Mouse (Mus musculus) limb, embryonic 11.5 days (tissue): Measurements from ENCODE around the gene Ets1. TPM values are rescaled to one million over a fixed set of nuclear protein-coding genes. Genes with fewer than 3 reads are reported as not detected.

ENCODE experiments used
- ATAC-seq: fragments of 200-750 bp; cut with Nextera tagmentation; 2 replicates; pipeline ENCODE4 v1.8.0; 2017; ENCODE audit warnings: low read depth; ENCODE audit not compliant: insufficient number of reproducible peaks, low FRiP score, low TSS enrichment
- DNase-seq: peaks from one replicate; pipeline ENCODE4 v3.0.0-alpha.2; 2015; ENCODE audit warnings: low spot score
- H3K27ac ChIP-seq: fragments of 300-500 bp; sonication (generic); replicated peaks from 2 replicates; pipeline ENCODE4 v1.5.1; 2014; ENCODE audit warnings: low read depth, mild to moderate bottlenecking, low read length
- H3K27me3 ChIP-seq: fragments of 300-500 bp; sonication (generic); 2 replicates; pipeline ENCODE4 v1.6.1; 2014; ENCODE audit warnings: mild to moderate bottlenecking, low read length, mixed read lengths; ENCODE audit not compliant: control insufficient read depth, insufficient read depth
- H3K36me3 ChIP-seq: fragments of 300-500 bp; sonication (generic); 2 replicates; pipeline ENCODE4 v1.6.1; 2014; ENCODE audit warnings: mild to moderate bottlenecking, low read length, moderate library complexity, mixed read lengths; ENCODE audit not compliant: control insufficient read depth, insufficient read depth
- H3K4me1 ChIP-seq: fragments of 300-500 bp; sonication (generic); 2 replicates; pipeline ENCODE4 v1.6.1; 2014; ENCODE audit warnings: low read length, mixed read lengths; ENCODE audit not compliant: control insufficient read depth, insufficient read depth
- H3K4me2 ChIP-seq: fragments of 300-500 bp; sonication (generic); 2 replicates; pipeline ENCODE4 v1.6.1; 2014; ENCODE audit warnings: low read depth, mild to moderate bottlenecking, moderate library complexity; ENCODE audit not compliant: severe bottlenecking
- H3K4me3 ChIP-seq: fragments of 300-500 bp; sonication (generic); 2 replicates; pipeline ENCODE4 v1.5.1; 2014; ENCODE audit warnings: low read depth, low read length
- H3K9ac ChIP-seq: fragments of 300-500 bp; sonication (generic); 2 replicates; pipeline ENCODE4 v1.6.1; 2014; ENCODE audit warnings: mild to moderate bottlenecking, low read length
- H3K9me3 ChIP-seq: fragments of 300-500 bp; sonication (generic); 2 replicates; pipeline ENCODE4 v1.6.1; 2016; ENCODE audit warnings: low read length; ENCODE audit not compliant: control insufficient read depth
- WGBS: fragments of 180-500 bp; shearing (Covaris S2); extraction: QIAGEN DNeasy Blood & Tissue Kit; methylation state at CpG from one replicate; pipeline ENCODE4 v1.1.7; 2014; 5-methylcytosine and 5-hydroxymethylcytosine counted together
- polyA plus RNA-seq: library from polyadenylated mRNA; unstranded; fragments of >200 nt; fragmentation: Nextera tagmentation; extraction: Ambion mirVana; gene quantifications from 2 replicates; pipeline ENCODE4 v1.2.1, GENCODE M21; 2014

The Ets1 gene
- polyA plus RNA-seq, 1 experiment from 2014 or later: 34.0 TPM

DNA sequence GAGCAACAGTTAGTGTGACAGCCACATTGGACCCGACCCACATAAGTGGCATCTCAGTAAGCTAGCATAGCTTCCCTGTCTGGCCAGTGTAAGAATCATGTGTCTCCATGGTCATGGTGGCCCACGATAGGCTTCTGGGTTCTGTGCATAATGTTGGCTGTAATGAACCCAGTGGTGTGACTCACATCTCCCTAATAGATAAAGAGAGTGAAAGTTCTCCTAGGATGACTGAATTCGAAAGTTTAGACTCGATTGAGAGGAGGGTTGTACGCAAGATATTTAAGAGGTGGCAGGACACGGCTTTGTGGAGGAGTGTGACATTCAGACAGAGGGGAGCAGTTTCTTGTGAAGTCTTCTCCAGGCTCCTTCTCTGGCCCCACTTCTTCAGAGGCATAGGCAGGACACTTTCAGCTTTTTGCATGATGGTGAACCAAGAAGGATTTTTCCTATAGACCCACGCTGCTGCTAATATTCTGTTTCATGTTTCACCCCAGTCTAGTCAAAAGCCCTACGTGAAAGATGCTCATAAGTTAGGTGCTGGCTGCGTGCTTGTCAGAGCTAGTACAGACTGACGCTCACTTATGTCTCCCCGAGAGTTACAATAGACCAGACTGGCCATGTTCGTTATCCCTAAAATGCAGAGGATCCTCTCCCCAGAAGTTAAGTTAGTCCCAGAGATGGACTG lies 109.2 kb downstream of the Ets1 start:
- 88% methylated on average over 12 of the region's 12 CpGs for WGBS
- ATAC-seq (no peak), DNase-seq (no peak)
- H3K9ac ChIP-seq: no peak overlapping the region
- H3K27ac ChIP-seq: no peak overlapping the region
- H3K36me3 ChIP-seq: no peaks in the 10 kb centered on the region
- no peaks in the 10 kb centered on the region; the same call in 1 of the 2 replicates for H3K4me1 ChIP-seq
- no peaks in the 10 kb centered on the region for H3K9me3 ChIP-seq
- H3K27me3 ChIP-seq: no peaks in the 10 kb centered on the region
- no peak overlapping the region for H3K4me2 ChIP-seq
- no peak overlapping the region for H3K4me3 ChIP-seq

DNA sequence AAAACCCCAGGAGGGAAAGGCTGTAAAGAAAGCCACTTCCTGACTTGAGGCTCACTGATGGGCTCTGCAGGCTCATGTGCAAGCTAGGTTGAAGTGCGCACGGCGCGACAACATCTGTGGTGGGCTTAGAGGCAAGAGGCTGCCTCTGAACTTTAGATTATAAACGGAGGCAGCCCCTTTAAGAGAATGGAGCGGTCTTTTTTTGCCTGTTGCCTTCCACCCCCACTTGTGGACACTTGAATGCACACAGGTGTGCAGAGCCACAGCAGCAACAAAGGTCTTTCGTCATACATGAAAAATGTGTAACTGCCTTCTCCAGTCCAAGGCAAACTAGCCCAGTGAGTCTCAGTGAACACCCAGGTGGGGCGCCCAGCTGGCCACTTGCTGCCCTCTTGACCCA lies 110.0 kb downstream of the Ets1 start:
- ATAC-seq (no peak), DNase-seq (peak; percentile 45)
- Histone ChIP-seq H3K4me2 (no peak overlapping the region), H3K27me3 (no peaks in the 10 kb centered on the region), H3K4me3 (no peak overlapping the region), H3K27ac (0 out of 2 replicates have a peak overlapping the region, but pooled peaks have one; percentile 42), H3K9ac (no peak overlapping the region), H3K36me3 (no peaks in the 10 kb centered on the region), H3K9me3 (no peaks in the 10 kb centered on the region), H3K4me1 (no peaks in the 10 kb centered on the region; the same call in 1 of the 2 replicates)
- WGBS: 60% methylated on average over 8 of the region's 8 CpGs

DNA sequence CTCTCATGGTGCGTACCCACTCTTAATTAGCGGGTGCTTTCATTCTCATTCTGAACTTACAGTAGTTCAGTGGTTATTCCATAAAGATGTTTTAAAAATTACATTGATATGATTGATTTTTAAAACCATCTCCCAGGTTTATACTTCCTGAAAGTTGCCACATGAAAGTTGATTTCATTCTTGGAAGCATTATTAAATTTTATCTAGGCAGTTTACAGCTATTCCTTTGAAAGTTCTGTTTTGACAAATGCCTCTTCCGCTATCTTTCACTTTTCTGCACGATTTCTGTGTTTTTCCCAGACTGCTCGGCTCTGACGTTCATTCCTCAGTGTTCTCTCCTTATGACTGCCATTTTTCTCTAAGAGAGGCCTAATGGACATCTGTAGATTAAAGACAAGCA lies 110.6 kb downstream of the Ets1 start:
- H3K27ac ChIP-seq: no peak overlapping the region
- no peak overlapping the region for H3K4me2 ChIP-seq
- no peaks in the 10 kb centered on the region for H3K36me3 ChIP-seq
- H3K9ac ChIP-seq: no peak overlapping the region
- no peaks in the 10 kb centered on the region for H3K27me3 ChIP-seq
- no peak for DNase-seq
- H3K9me3 ChIP-seq: no peaks in the 10 kb centered on the region
- H3K4me3 ChIP-seq: no peak overlapping the region
- no peak for ATAC-seq
- no peaks in the 10 kb centered on the region; the same call in 1 of the 2 replicates for H3K4me1 ChIP-seq
- 86% methylated on average over 6 of the region's 6 CpGs for WGBS

DNA sequence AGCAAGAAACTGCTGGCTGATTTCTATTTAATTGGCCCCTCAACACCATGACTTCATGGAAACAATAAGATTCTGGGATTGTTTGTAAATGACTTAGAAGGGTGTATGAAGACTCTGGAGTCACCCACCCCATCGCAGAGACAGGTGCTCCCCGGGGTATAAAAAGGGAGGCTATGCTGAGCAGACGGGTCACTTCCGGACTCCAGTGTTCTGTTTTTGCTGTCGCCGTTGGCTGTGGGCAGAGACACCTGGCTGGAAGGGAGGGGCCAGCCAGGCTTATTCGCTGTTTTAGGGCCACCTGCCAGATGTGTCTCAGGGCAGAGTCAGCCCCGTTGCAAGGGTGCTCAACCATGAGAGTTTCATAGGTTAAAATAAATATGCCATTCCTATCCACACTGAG lies 111.6 kb downstream of the Ets1 start:
- Histone ChIP-seq H3K9me3 (no peaks in the 10 kb centered on the region), H3K27ac (no peak overlapping the region), H3K4me3 (no peak overlapping the region), H3K36me3 (no peaks in the 10 kb centered on the region), H3K27me3 (no peaks in the 10 kb centered on the region), H3K9ac (no peak overlapping the region), H3K4me2 (no peak overlapping the region), H3K4me1 (no peaks in the 10 kb centered on the region; the same call in 1 of the 2 replicates)
- no peak for DNase-seq
- WGBS: 89% methylated on average over 8 of the region's 8 CpGs
- ATAC-seq: no peak

DNA sequence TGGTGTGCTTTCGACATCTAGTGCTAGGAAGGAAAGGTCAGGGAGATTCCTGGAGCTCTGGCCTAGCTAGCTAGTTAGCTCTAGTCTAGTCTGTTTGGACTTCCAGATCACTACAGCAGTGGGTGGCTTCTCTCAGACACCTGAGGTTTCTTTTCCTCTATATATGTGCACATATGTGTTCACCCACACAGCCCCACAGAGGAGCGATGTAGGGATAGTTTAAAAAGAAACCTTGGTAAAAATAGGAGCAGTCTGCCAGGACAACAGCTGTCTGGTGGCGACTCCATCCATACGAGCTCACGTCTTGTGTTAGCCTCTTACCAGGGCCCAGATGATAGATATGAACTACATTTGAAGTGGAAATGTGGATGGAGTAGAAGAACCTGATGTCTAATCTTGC lies 112.5 kb downstream of the Ets1 start:
- no peaks in the 10 kb centered on the region for H3K27me3 ChIP-seq
- H3K9me3 ChIP-seq: no peaks in the 10 kb centered on the region
- H3K4me1 ChIP-seq: no peaks in the 10 kb centered on the region; the same call in 1 of the 2 replicates
- H3K4me2 ChIP-seq: no peak overlapping the region
- no peak overlapping the region for H3K27ac ChIP-seq
- no peak overlapping the region for H3K9ac ChIP-seq
- WGBS: 95% methylated on average over 5 of the region's 5 CpGs
- peaks cover 3% of the 10 kb centered on the region; the same call in 1 of the 2 replicates for H3K36me3 ChIP-seq
- ATAC-seq (no peak), DNase-seq (no peak)
- no peak overlapping the region for H3K4me3 ChIP-seq

DNA sequence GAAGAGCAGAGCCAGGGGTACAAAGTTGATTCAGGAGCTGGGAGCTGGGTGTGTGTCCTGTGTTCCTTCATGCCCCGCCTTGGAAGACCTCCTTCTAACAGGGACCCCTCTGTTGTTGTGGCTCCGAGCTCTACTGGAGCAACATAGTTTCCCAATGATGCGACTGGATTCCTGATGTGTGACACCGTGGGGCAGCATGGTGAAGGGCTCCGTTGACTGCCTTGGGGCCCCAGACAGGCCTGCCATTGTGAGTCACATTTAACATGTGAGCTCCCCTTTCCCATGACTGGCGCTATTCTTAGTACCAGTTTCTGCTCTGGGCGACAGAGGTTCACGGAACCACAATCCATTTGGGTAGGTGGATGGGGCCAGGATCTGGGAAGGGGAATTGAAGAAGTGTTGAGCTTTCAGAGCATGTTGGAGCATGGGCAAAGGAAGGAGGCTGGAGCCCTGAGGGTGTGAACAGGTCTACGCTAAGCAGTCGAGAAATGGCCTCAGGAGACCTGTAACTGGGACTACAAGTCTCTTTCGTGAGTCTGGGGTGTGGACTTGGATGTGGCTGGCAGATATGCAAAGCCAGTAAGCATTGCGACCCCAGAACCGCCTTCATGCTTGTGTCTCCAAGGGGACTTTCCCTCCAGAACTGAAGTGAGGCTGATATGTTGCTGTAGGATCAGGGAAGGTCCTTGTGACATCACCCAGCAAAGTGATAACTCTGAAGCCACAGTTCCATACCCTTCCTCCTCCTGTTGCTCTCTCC lies 113.9 kb downstream of the Ets1 start:
- DNase-seq: no peak
- H3K4me1 ChIP-seq: no peaks in the 10 kb centered on the region; the same call in 1 of the 2 replicates
- H3K4me3 ChIP-seq: no peak overlapping the region
- peaks cover 5% of the 10 kb centered on the region; the same call in 1 of the 2 replicates for H3K36me3 ChIP-seq
- no peak for ATAC-seq
- H3K27me3 ChIP-seq: no peaks in the 10 kb centered on the region
- no peak overlapping the region for H3K9ac ChIP-seq
- WGBS: 92% methylated on average over 13 of the region's 13 CpGs
- H3K9me3 ChIP-seq: no peaks in the 10 kb centered on the region
- H3K4me2 ChIP-seq: no peak overlapping the region
- no peak overlapping the region for H3K27ac ChIP-seq

DNA sequence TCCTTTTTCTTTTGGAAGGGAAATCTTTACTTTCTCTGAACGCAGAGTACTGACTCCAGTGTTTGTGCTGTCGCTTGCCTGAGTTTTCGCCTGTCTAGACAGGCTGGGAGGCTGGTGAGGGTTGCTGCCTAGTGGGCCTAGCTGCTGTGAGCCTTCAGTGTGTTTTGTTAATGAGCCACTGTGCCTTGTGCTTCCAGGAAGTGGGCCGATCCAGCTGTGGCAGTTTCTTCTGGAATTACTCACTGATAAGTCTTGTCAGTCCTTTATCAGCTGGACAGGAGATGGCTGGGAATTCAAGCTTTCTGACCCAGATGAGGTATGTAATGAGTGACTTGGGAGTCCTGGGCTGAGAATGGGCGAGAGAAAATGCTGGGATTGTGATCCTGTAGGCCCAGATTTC lies 116.6 kb downstream of the Ets1 start:
- Histone ChIP-seq H3K4me3 (no peak overlapping the region), H3K27me3 (no peaks in the 10 kb centered on the region), H3K9ac (no peak overlapping the region), H3K4me2 (no peak overlapping the region), H3K36me3 (peaks cover 5% of the 10 kb centered on the region; the same call in 1 of the 2 replicates), H3K9me3 (no peaks in the 10 kb centered on the region), H3K27ac (no peak overlapping the region), H3K4me1 (no peaks in the 10 kb centered on the region)
- WGBS: 64% methylated on average over 5 of the region's 5 CpGs
- ATAC-seq: no peak
- DNase-seq: no peak

DNA sequence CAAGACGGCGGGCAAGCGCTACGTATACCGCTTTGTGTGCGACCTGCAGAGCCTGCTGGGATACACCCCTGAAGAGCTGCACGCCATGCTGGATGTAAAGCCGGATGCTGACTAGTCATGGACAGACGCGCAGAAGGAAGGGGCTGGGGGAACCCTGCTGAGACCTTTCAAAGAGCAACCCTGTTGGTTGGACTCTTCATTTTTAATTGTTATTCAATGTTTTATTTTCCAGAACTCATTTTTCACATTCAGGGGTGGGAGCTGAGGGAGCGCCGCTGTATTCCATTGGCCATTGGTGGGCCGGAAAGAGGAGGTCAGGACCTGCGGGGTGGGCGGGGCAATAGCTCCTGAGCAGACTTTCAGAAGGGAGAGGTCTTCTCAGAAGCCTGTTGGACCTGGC lies 118.3 kb downstream of the Ets1 start:
- Histone ChIP-seq H3K4me3 (no peak overlapping the region), H3K9me3 (no peaks in the 10 kb centered on the region), H3K36me3 (peaks cover 5% of the 10 kb centered on the region; the same call in 1 of the 2 replicates), H3K9ac (no peak overlapping the region), H3K27me3 (no peaks in the 10 kb centered on the region), H3K4me2 (no peak overlapping the region), H3K4me1 (0 out of 2 replicates have a peak, but pooled peaks cover 2% of the 10 kb centered on the region), H3K27ac (no peak overlapping the region)
- whole genome bisulfite sequencing: 96% methylated on average over 15 of the region's 15 CpGs
- DNase-seq (no peak), ATAC-seq (no peak)
